In genomic region chr17:28761871-28762270, GRCm38 (mm10) we compare ENCODE assay signal across 8 mouse cellular contexts. TPM values are rescaled to one million over a fixed set of nuclear protein-coding genes. Genes with fewer than 3 reads are reported as not detected.
A peak's percentile ranks its signal among the peaks of the same experiment; 100 is the strongest.
DNase-seq lines count a peak whose midpoint lies in the region; ATAC-seq lines count a peak whose summit lies in the region.

No protein-coding gene starts in this region.

- ATAC-seq in cerebellum, adult (ENCODE audit: insufficient number of reproducible peaks, low FRiP score, low TSS enrichment): no peak
- ATAC-seq in megakaryocyte progenitor cell, adult 5-6 weeks (replicated peaks; ENCODE audit: poor library complexity): peak; percentile 95

- peak; percentile 76 for DNase-seq in cerebellum, adult 11 months
- peak; percentile 74 for DNase-seq in R1 (ENCODE audit: low read depth, low spot score)
- DNase-seq in cerebellum, postnatal 4 days (ENCODE audit: low spot score in 2 of 2): peak; percentile 69 to 77
- DNase-seq in heart, adult 9 months (ENCODE audit: low spot score in 2 of 2): peak; percentile 51 to 67
- peak; percentile 56 to 60 for DNase-seq in layer of hippocampus, postnatal 14 days (ENCODE audit: low spot score in 2 of 2)
- peak; percentile 60 to 69 for DNase-seq in spleen, postnatal 36 days (ENCODE audit: low spot score in 2 of 2)

RNA-seq across cellular contexts. Expression of gene Mapk13, which starts 7.2 kb away (rescaled TPM):
- total RNA-seq in layer of hippocampus, postnatal 14 days (2021): 1 to 10 TPM; 1.0 to 1.5 TPM
- 1.3 and 2.2 TPM in 2 replicates for total RNA-seq in megakaryocyte progenitor cell, adult 5-6 weeks (2015)
- total RNA-seq in megakaryocyte progenitor cell, adult 5-6 weeks (2017): 1.1 and 4.8 TPM in 2 replicates

RNA-seq across cellular contexts. Expression of gene AC170998.1, which starts 36.0 kb away (rescaled TPM):
- 1 to 10 TPM; 1.4 to 2.3 TPM for total RNA-seq in layer of hippocampus, postnatal 14 days (2021)
- total RNA-seq in megakaryocyte progenitor cell, adult 5-6 weeks (2015): 4.3 and 6.5 TPM in 2 replicates
- total RNA-seq in megakaryocyte progenitor cell, adult 5-6 weeks (2017): 1.1 and 5.1 TPM in 2 replicates

RNA-seq across cellular contexts. Expression of gene Brpf3, which starts 39.0 kb away (rescaled TPM):
- 10 to 100 TPM; 31.8 to 35.7 TPM for total RNA-seq in layer of hippocampus, postnatal 14 days (2021)
- 29.5 and 29.9 TPM in 2 replicates for total RNA-seq in megakaryocyte progenitor cell, adult 5-6 weeks (2015)
- total RNA-seq in megakaryocyte progenitor cell, adult 5-6 weeks (2017): 3.4 and 3.9 TPM in 2 replicates
